Mouse (Mus musculus) spleen, postnatal 4 days (tissue): ENCODE measurements around the gene Rnf227.

ENCODE experiments used
- DNase-seq, 2 experiments: peaks; one replicate each; pipeline ENCODE4 v3.0.0; 2022; ENCODE audit warnings: low spot score in 2 of 2

Rnf227 gene

DNA sequence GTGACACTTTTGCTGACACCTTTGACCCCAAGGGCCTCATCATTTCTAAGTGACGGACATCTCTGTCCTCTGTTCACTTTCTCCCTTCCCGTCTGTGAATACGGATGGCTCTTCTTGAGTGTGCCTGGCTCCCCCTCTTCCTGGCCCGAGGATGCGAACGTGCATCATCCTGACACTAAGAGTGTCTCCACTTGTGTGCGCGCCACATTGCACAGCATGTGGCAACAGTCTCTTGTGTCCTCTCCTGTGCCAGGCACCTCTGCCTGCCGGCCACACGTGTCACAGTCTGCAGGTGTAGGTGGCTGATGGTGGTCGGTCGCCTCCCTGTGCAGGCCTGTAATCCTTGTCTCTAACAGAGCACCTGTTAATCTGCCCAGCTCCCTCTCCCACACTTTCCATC lies 31.3 kb downstream of the Rnf227 start:
- no peak for DNase-seq

DNA sequence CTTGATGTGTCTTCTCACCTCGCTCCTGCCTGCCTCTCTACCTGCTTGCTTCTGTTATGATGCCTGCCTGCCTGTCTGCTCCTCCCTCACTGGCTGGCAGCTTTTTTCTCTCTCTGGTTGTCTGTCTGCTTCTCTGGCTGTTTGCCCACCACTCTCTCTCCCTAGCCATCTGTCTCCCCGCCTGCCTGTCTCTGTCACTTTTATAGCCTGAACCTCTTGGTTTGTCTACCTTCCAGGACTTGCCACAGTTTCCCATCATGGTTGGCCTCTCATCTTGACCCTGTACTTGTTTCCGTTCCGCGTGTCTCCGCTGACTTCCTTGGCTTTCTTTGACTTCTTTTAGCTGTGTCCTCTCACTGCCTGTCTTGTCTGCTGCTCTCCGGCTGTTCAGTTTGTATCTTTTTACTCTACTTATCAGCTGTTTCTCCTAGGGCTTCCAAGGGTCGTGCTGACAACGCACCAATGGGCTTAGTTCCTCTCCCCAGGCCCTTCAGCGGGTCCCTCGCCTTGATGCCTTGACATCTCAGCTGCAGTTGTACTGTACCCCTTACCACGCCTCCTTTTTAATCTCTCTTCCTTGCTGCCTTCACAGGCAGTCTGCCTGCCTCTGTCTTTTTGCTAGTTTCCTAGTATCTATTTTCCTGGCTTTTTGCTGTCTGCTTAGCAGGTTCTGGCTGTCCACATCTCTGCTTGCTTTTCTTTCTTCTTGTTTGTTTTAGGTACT lies 32.0 kb downstream of the Rnf227 start:
- DNase-seq, result peak in 1 of 2 experiments; percentile 25

DNA sequence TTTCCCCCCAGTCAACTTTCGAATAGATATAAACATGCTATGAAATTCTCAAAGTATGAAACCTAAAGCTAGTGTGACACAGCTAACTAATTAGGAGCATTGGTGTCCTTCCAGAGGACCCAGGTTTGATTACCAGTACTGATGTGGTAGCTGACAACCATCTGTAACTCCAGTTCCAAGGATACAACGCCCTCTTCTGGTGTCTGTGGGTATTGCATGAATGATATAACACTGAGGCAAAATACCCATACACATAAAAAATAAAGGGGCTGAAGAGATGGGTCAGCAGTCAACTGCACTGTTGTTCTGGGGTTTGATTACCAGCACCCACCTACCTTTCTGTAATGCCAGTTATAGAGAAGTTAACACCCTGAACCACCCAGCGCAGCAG lies 32.5 kb downstream of the Rnf227 start:
- DNase-seq, result peak; percentile 49 to 76

DNA sequence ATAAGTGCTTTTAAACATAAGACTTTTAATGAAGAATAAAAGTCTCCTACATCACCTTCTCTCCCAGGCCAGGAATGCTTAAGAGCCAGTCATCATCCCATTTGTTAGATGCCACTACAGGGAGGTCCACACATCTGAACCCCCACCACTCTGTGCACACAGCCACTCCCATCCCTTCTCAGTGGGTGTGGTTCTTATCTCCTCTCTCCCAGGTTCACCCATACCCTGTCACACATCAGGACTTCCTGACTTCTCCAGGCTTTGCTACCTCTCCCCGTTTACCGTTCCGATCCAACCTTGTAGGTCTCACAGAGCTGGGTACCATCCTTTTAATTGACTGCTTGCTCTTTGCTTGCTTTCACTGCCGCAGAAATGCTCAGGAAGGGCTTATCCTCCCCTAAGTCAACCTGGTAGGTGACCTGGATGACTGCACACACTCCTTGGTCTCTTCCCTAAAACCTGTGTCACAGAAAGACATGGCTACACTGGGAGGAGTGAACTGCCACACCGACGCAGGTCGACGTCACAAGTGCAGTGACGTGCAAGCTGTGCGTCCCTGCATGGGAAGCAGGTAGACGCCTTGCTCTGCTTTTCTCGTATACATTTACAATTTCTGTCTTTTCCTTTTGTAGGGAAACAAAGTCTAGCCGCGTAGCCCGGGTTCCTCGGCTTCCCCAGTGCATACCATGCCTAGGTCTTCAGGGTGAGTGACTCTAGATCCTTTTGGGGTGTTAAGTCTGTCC lies 33.1 kb downstream of the Rnf227 start:
- peak in 1 of 2 experiments; percentile 54 for DNase-seq

DNA sequence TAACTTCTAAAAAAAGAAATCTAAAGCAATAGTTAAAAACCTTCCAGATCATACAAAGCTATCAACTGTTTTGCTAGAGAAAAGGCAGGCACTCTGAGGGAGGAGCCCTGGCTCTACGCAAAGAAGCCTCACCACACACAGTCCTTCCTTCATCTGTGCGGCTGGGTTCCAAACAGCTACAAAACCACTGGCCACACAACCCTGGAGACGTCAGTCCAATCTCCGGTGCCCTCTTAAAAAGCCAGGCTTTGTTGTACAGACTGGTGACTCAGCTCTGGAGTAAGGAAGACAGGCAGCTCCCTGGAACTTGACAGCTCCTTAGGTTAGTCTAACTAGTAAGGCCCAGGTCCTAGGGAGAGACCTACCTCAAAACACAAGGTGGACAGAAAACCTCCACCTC lies 35.4 kb downstream of the Rnf227 start:
- DNase-seq, result no peak

DNA sequence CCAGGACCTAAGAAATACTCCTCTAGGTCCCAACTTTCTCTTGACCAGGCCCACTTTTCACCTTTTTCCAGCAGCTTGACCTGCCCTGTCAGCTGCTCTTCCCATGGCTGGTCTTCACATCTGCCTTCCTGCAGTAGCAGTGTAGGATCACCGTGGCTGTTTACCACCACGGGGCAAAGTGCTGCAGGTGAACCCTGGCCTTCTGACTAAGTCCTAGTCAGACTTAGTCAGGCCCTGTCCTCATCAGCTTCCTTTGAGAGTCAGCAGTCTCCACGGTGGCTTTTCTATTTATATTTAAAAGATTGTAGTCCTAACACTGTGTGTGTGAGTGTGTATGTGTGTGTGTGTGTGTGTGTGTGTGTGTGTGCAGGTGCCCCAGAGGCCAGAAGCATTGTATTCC lies 37.5 kb downstream of the Rnf227 start:
- DNase-seq, result no peak

DNA sequence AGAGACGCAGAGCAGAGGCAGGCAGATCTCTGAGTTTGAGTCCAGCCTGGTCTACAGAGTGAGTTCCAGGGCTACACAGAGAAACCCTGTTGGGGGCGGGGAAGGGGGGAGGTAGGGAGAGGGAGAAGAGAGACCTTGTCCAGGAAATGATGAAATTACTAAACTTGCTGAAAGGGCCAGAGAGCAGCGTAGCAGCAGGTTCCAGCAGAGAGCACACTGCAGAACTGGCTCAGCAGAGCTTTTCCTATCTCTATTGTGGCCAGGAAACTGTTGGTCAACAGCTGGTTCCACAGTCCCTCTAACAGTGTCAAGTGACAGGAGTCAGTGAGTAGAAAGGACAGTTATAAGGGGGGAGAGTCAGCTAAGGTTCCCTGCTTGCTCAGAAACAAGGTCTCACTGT lies 39.3 kb downstream of the Rnf227 start:
- DNase-seq, result no peak

DNA sequence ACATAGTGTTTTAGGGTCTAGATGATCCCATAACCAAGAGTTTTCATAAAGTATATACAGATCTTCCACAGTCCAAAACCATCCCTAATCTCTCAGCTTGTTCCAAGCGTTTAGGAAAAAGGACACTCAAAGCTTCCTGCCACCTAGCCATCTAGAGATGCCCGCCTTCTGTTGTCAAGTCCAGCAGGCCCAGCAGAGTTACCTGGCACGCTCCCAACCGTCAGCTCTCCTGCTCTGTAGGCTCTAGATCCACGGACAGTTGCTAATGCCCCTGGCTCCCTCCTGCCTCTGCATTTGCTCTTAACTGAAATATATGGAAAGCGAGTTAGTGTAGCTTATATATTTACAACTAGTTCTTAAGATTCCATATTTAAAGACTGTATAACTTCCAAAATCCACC lies 41.1 kb downstream of the Rnf227 start:
- DNase-seq, result no peak

DNA sequence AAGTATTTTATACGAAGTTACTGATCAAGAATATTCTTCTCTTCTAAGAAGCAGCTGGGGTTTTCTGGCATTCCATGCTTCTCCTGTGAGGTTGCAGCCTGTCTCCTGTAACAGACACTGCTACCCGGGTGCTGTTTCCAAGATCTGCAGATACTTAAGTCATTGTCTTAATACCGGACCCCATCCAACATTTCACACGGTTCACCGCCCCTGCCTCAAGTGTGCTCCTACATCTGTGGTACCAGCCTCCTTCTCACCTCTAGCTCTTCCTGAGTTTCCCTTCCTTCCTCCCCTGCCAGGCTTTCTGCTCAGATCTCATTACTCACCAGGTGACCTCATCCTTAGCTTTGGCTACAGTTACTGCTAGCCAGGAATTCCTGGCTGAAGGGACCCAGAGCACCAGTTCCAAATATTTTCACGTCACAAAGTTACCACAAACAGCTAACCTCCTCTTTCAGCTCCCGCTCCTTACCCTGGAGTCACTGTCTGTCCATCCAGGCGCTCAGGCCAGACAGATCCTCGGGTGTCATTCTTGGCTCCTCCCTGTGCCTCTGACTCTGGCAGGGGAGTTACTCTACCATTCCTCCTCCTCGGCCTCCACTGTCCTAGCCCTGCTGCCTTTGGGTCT lies 42.3 kb downstream of the Rnf227 start:
- DNase-seq, result no peak

DNA sequence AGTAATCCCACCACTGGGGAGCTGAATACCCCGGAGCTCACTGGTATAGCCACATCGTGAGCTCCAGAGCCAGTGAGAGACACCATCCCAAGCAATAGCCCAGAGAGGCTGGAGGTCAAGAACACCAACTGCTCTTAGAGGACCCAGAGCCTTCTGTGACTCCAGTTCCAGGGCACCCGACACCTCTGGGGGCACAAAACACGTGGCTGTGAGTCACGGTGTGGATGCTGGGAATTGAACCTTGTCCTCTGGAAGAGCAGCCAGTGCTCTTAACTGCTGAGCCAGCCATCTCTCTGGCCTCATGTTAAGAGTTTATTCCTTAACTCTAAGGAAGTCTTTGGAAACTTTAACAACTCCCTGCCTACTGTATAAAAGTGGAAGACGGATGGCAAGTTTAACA lies 44.7 kb downstream of the Rnf227 start:
- DNase-seq, result no peak

DNA sequence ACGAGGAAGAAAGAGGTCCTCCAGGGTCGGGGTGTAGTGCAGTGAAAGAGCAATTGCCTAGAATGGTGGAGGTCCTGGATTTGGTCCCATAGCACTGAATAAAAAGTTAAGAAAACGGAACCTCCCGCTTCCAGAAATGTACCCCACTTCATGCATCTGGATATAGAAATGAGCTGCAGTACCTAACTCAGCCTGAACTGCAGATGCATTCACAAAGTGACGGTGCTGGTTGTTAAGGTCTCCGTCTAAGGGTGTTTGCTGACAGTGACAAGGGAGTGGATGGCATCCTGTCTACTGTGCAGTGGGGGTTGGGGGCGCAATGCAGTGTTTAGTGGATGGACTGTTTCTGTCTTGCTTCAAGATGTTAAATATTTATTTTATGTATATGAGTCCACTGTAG lies 46.5 kb downstream of the Rnf227 start:
- DNase-seq, result no peak

DNA sequence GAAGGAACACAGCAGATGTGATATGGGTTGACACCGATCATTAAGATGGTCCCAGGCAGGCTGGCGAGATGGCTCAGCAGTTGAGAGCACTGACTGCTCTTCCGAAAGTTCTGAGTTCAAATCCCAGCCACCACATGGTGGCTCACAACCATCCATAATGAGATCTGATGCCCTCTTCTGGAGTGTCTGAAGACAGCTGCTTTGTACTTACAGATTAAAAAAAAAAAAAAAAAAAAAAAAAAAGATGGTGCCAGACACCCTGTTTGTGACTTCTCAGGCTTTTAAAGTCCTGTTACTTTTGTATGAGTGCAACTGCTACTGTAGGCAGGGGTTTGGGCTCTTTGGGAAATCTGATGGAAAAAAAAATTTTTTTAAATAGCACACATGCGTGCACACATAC lies 48.4 kb downstream of the Rnf227 start:
- DNase-seq, result no peak

DNA sequence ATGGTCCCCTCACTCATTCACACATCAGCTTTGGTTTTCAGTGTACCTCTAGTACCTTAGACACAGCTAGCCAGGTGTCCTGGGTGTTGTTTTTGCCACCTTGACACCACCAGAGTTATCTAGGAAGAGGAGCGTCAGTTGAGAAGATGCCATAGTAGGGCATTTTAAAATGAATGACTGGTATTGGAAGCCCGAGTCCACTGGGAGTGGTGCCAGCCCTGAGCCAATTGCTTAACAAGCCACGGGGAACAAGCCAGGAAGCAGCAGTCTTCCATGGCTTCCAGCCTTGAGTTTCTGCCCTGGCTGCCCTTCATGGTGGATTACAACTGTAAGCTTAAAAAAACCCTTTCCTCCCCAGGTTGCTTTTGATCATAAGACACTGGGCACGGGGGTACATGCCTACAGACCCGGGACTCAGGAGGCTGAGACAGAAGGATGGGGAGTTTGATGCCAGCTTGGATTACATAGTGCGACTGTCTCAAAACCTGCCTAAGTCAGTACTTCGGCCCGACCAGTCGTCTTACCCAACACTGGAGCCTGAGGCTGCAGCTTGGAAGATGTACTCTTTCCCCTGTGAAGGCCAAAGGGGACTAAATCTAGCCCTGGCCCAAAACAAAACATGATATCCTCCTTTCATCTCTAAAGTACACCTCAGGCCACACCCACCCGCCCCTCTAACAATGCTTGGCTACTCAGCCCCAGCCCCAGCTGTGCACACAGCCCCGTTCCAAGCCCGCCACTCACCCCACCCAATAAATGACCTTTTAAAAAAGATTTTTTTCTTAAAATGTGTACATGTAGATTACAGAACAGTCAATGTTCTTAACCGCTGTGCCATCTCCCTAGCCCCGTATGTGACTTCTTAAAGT lies 49.5 kb downstream of the Rnf227 start:
- DNase-seq, result no peak

DNA sequence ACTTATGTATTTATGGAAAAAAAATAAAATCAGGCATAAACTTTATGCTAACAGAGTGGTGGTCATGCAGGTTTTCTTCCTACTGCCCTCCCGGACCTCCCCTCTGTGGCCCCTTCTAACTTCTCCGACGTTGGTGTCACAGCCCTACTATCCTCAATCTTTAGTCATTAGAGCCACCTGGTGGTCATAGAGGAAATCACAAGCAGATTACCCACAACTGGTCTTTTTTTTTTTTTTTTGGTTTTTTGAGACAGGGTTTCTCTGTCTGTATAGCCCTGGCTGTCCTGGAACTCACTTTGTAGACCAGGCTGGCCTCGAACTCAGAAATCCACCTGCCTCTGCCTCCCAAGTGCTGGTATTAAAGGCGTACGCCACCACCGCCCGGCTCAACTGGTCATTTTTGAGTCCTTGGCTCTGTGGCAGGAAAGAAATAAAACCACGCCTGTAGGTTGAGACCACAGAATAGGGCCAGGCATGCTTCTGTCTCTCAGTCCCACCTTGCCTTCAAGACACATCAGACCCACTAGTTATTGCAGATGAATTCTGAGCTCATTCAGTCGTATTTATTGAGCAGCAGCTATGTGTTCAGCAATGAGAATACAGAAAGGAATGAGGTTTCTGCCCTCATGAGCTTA lies 50.3 kb downstream of the Rnf227 start:
- DNase-seq, result peak; percentile 72 to 85
